Mouse (Mus musculus) myocyte (in vitro differentiated cells): ENCODE data around the gene Pten.

Source experiments
- CEBPB ChIP-seq: IDR thresholded peaks from 2 replicates; pipeline ENCODE4 v1.6.1; 2011; ENCODE audit warnings: mild to moderate bottlenecking, moderate library complexity; ENCODE audit not compliant: poor library complexity, insufficient read depth, severe bottlenecking
- E2F4 ChIP-seq: IDR thresholded peaks from one replicate; pipeline ENCODE4 v1.6.1; 2011; ENCODE audit warnings: mild to moderate bottlenecking, control low read depth, moderate library complexity; ENCODE audit not compliant: insufficient read depth
- MAX ChIP-seq: IDR thresholded peaks from one replicate; pipeline ENCODE4 v1.6.1; 2011; ENCODE audit warnings: low read depth, mild to moderate bottlenecking, control low read depth
- POLR2A ChIP-seq: IDR thresholded peaks from one replicate; pipeline ENCODE4 v1.6.1; 2011; ENCODE audit warnings: low read depth, mild to moderate bottlenecking, control low read depth, moderate library complexity; ENCODE audit not compliant: insufficient read length
- REST ChIP-seq: IDR thresholded peaks from one replicate; pipeline ENCODE4 v1.6.1; 2011; ENCODE audit warnings: mild to moderate bottlenecking, control low read depth, moderate library complexity; ENCODE audit not compliant: insufficient read depth, insufficient read length
- SRF ChIP-seq: IDR thresholded peaks from one replicate; pipeline ENCODE4 v1.6.1; 2011; ENCODE audit warnings: low read depth; ENCODE audit not compliant: control insufficient read depth, insufficient read length
- USF1 ChIP-seq: IDR thresholded peaks from one replicate; pipeline ENCODE4 v1.6.1; 2011; ENCODE audit warnings: low read depth, mild to moderate bottlenecking, control low read depth, moderate library complexity

DNA sequence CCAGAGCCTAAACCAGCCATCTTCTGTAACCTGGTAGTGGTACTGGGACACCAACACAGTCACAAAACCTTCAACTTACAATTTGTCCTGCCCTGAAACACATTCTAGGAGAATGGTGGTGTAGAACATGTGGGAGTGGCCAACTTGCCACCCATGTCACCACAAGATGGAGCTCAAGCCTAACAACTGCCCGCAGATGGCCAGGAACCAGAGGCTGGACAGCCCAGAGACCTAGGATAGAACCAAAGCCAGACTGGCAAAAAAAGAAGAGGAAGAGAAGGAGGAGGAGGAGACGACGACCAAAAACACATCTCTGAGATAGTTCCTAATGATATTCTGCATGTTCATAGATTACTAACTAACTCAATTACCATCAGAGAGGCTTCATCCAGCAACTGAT, 42.1 kb upstream of the Pten start:
- TF ChIP-seq POLR2A = no peak
- TF ChIP-seq MAX = no peak
- TF ChIP-seq E2F4 = no peak
- TF ChIP-seq REST = no peak
- TF ChIP-seq CEBPB = no peak
- no peak for TF ChIP-seq USF1
- no peak for TF ChIP-seq SRF
